Mouse (Mus musculus) hindlimb bud, embryonic 11.5 days (tissue): ENCODE data around the gene Nab2.

Experiments
- DNase-seq: peaks from one replicate; pipeline ENCODE4 v3.0.0-alpha.2; 2012; ENCODE audit warnings: low read depth, low spot score; ENCODE audit errors: extremely low spot score

Nab2 gene

GRCm38 (mm10) chr10:127652906-127653638 lies 15.3 kb downstream of the Nab2 start:
- DNase-seq: no peak

- DNase-seq: no peak
Observed at GRCm38 (mm10) chr10:127645791-127646190, 22.6 kb downstream of the Nab2 start.

- DNase-seq: no peak
Observed at GRCm38 (mm10) chr10:127643553-127644238, 24.7 kb downstream of the Nab2 start.

- no peak for DNase-seq
Observed at GRCm38 (mm10) chr10:127642772-127643552, 25.4 kb downstream of the Nab2 start, which contains the start of gene Stat6. Gene Stat6 (plus strand): TSS chr10:127642986.

GRCm38 (mm10) chr10:127641861-127642771 lies 26.3 kb downstream of the Nab2 start:
- DNase-seq: no peak

GRCm38 (mm10) chr10:127640421-127640820 lies 27.9 kb downstream of the Nab2 start:
- no peak for DNase-seq

GRCm38 (mm10) chr10:127632668-127633271 lies 35.6 kb downstream of the Nab2 start:
- DNase-seq: no peak

GRCm38 (mm10) chr10:127631261-127632214 lies 36.8 kb downstream of the Nab2 start:
- DNase-seq: no peak

- DNase-seq: no peak
Observed at GRCm38 (mm10) chr10:127626433-127626832, 41.9 kb downstream of the Nab2 start.

GRCm38 (mm10) chr10:127623439-127624216 lies 44.7 kb downstream of the Nab2 start:
- DNase-seq: no peak

GRCm38 (mm10) chr10:127622661-127623060 lies 45.7 kb downstream of the Nab2 start:
- no peak for DNase-seq

- DNase-seq: no peak
Observed at GRCm38 (mm10) chr10:127622057-127622392, 46.3 kb downstream of the Nab2 start.

- no peak for DNase-seq
Observed at GRCm38 (mm10) chr10:127621191-127622056, 46.9 kb downstream of the Nab2 start.

- DNase-seq: no peak
Observed at GRCm38 (mm10) chr10:127620406-127621190, 47.8 kb downstream of the Nab2 start, which contains the start of gene Lrp1. Gene Lrp1 (minus strand): TSS chr10:127621148.

GRCm38 (mm10) chr10:127619941-127620405 lies 48.4 kb downstream of the Nab2 start:
- no peak for DNase-seq

- DNase-seq: no peak
Observed at GRCm38 (mm10) chr10:127619119-127619721, 49.1 kb downstream of the Nab2 start.
